Mouse (Mus musculus) ES-Bruce4 (cell line): ENCODE measurements around the gene Schip1. TPM values are rescaled to one million over a fixed set of nuclear protein-coding genes. Genes with fewer than 3 reads are reported as not detected.
A peak's percentile ranks its signal among the peaks of the same experiment; 100 is the strongest.

Source experiments
- H3K27ac ChIP-seq: 2 replicates; pipeline ENCODE4 v1.5.1; 2012; ENCODE audit warnings: low read length, inconsistent platforms; ENCODE audit not compliant: insufficient read depth
- H3K27me3 ChIP-seq: 2 replicates; pipeline ENCODE4 v1.6.1; 2012; ENCODE audit warnings: mild to moderate bottlenecking, low read length, inconsistent platforms; ENCODE audit not compliant: control insufficient read depth, poor library complexity, insufficient read depth, severe bottlenecking
- H3K36me3 ChIP-seq: 2 replicates; pipeline ENCODE4 v1.6.1; 2012; ENCODE audit warnings: inconsistent platforms, mild to moderate bottlenecking, low read length, moderate library complexity; ENCODE audit not compliant: control insufficient read depth, poor library complexity, insufficient read depth, severe bottlenecking
- H3K4me1 ChIP-seq: one replicate; pipeline ENCODE4 v1.8.1; 2011; ENCODE audit warnings: low read length; ENCODE audit not compliant: control insufficient read depth, insufficient read depth
- H3K4me3 ChIP-seq: 2 replicates; pipeline ENCODE4 v1.5.1; 2011; ENCODE audit warnings: low read depth, mild to moderate bottlenecking, low read length
- H3K9ac ChIP-seq: 2 replicates; pipeline ENCODE4 v1.6.1; 2012; ENCODE audit warnings: low read depth, mild to moderate bottlenecking, inconsistent platforms; ENCODE audit not compliant: poor library complexity, severe bottlenecking
- H3K9me3 ChIP-seq: replicated peaks from 2 replicates; pipeline ENCODE4 v1.6.1; 2012; ENCODE audit warnings: mild to moderate bottlenecking, low read length, inconsistent platforms; ENCODE audit not compliant: control insufficient read depth, poor library complexity, insufficient read depth, severe bottlenecking
- CTCF ChIP-seq: IDR thresholded peaks from one replicate; pipeline ENCODE4 v1.8.1; 2011; ENCODE audit warnings: low read depth, low read length
- EP300 ChIP-seq: IDR thresholded peaks from 2 replicates; pipeline ENCODE4 v1.6.1; 2011; ENCODE audit warnings: low read depth, low read length; ENCODE audit not compliant: insufficient read depth
- POLR2A ChIP-seq: IDR thresholded peaks from one replicate; pipeline ENCODE4 v1.8.1; 2011; ENCODE audit warnings: low read length; ENCODE audit not compliant: insufficient read depth
- polyA plus RNA-seq: library from polyadenylated mRNA; stranded (reverse); fragments of >200 nt; gene quantifications from 2 replicates; pipeline ENCODE4 v1.2.4, GENCODE M21; 2011; ENCODE audit warnings: low read depth; ENCODE audit not compliant: missing spikeins, insufficient read depth, insufficient read length

Schip1 gene
- polyA plus RNA-seq, 1 experiment, result 85.2 TPM

- H3K36me3 ChIP-seq, result no peaks in the 10 kb centered on the region
- no peaks in the 10 kb centered on the region for H3K9me3 ChIP-seq
- H3K27me3 ChIP-seq, result no peaks in the 10 kb centered on the region
- no peak overlapping the region for H3K27ac ChIP-seq
- H3K4me3 ChIP-seq, result no peak overlapping the region
- no peak overlapping the region for H3K9ac ChIP-seq
- H3K4me1 ChIP-seq, result no peaks in the 10 kb centered on the region
- no peak for TF ChIP-seq EP300
- TF ChIP-seq CTCF, result no peak
- TF ChIP-seq POLR2A, result no peak
Measured at GRCm38 (mm10) chr3:68053538-68053937, 11.1 kb upstream of the Schip1 start.

GRCm38 (mm10) chr3:68055071-68055470 is 9.5 kb upstream of the Schip1 start:
- Histone ChIP-seq H3K27ac (no peak overlapping the region), H3K4me1 (no peaks in the 10 kb centered on the region), H3K9me3 (no peaks in the 10 kb centered on the region), H3K27me3 (no peaks in the 10 kb centered on the region), H3K36me3 (no peaks in the 10 kb centered on the region), H3K4me3 (no peak overlapping the region), H3K9ac (no peak overlapping the region)
- no peak for TF ChIP-seq EP300
- TF ChIP-seq POLR2A, result no peak
- no peak for TF ChIP-seq CTCF

GRCm38 (mm10) chr3:68056373-68057275 is 8.0 kb upstream of the Schip1 start:
- Histone ChIP-seq H3K4me3 (peak overlapping the region; percentile 38), H3K9me3 (no peaks in the 10 kb centered on the region), H3K27me3 (no peaks in the 10 kb centered on the region), H3K36me3 (no peaks in the 10 kb centered on the region), H3K27ac (no peak overlapping the region), H3K4me1 (no peaks in the 10 kb centered on the region), H3K9ac (no peak overlapping the region)
- TF ChIP-seq POLR2A, result no peak
- peak; percentile 67 for TF ChIP-seq CTCF

- no peaks in the 10 kb centered on the region for H3K9me3 ChIP-seq
- no peaks in the 10 kb centered on the region for H3K27me3 ChIP-seq
- no peak overlapping the region for H3K27ac ChIP-seq
- H3K4me3 ChIP-seq, result no peak overlapping the region
- H3K36me3 ChIP-seq, result no peaks in the 10 kb centered on the region
- no peaks in the 10 kb centered on the region for H3K4me1 ChIP-seq
- H3K9ac ChIP-seq, result no peak overlapping the region
- peak; percentile 47 for TF ChIP-seq CTCF
- no peak for TF ChIP-seq POLR2A
Measured at GRCm38 (mm10) chr3:68059162-68059800, 5.3 kb upstream of the Schip1 start.

- no peaks in the 10 kb centered on the region for H3K36me3 ChIP-seq
- H3K9me3 ChIP-seq, result no peaks in the 10 kb centered on the region
- H3K4me1 ChIP-seq, result no peaks in the 10 kb centered on the region
- H3K27ac ChIP-seq, result no peak overlapping the region
- no peak overlapping the region for H3K4me3 ChIP-seq
- H3K9ac ChIP-seq, result no peak overlapping the region
- no peaks in the 10 kb centered on the region for H3K27me3 ChIP-seq
- no peak for TF ChIP-seq POLR2A
- TF ChIP-seq CTCF, result no peak
- TF ChIP-seq EP300, result no peak
Measured at GRCm38 (mm10) chr3:68071395-68072386, 7.1 kb downstream of the Schip1 start.

- Histone ChIP-seq H3K27ac (no peak overlapping the region), H3K4me1 (no peaks in the 10 kb centered on the region), H3K27me3 (no peaks in the 10 kb centered on the region; the same call in 1 of the 2 replicates), H3K4me3 (no peak overlapping the region), H3K36me3 (no peaks in the 10 kb centered on the region), H3K9ac (no peak overlapping the region), H3K9me3 (no peaks in the 10 kb centered on the region)
- no peak for TF ChIP-seq POLR2A
- TF ChIP-seq CTCF, result no peak
- TF ChIP-seq EP300, result no peak
Measured at GRCm38 (mm10) chr3:68077406-68077805, 12.8 kb downstream of the Schip1 start.
